Mouse (Mus musculus) kidney, postnatal 4 days (tissue): ENCODE data around the gene Kdf1.

Experiments used
- DNase-seq, 2 experiments: peaks; one replicate each; pipeline ENCODE4 v3.0.0; 2021; ENCODE audit warnings: mixed read lengths in 2 of 2

The Kdf1 gene

GRCm38 (mm10) chr4:133518601-133519368 is at the start of gene Kdf1:
TSS of gene Kdf1 (plus strand) at chr4:133518963.
- peak; percentile 77 to 89 for DNase-seq

GRCm38 (mm10) chr4:133469122-133469521 is 49.6 kb upstream of the Kdf1 start:
- no peak for DNase-seq

- DNase-seq: no peak
Observed at GRCm38 (mm10) chr4:133471135-133471821, 47.5 kb upstream of the Kdf1 start.

- DNase-seq: no peak
Observed at GRCm38 (mm10) chr4:133473833-133474232, 44.9 kb upstream of the Kdf1 start.

- DNase-seq: peak; percentile 100
Observed at GRCm38 (mm10) chr4:133479458-133480184, 39.1 kb upstream of the Kdf1 start, which contains the start of gene Tent5b. TSS of gene Tent5b (plus strand) at chr4:133480132.

- DNase-seq: no peak
Observed at GRCm38 (mm10) chr4:133480185-133480537, 38.6 kb upstream of the Kdf1 start.

GRCm38 (mm10) chr4:133480754-133481153 is 38.0 kb upstream of the Kdf1 start:
- DNase-seq: no peak

- DNase-seq: no peak
Observed at GRCm38 (mm10) chr4:133481488-133481887, 37.3 kb upstream of the Kdf1 start.

- DNase-seq: no peak
Observed at GRCm38 (mm10) chr4:133482479-133482878, 36.3 kb upstream of the Kdf1 start.

GRCm38 (mm10) chr4:133484266-133485025 is 34.3 kb upstream of the Kdf1 start:
- DNase-seq: peak; percentile 69 to 83

- no peak for DNase-seq
Observed at GRCm38 (mm10) chr4:133485691-133486425, 32.9 kb upstream of the Kdf1 start.

- no peak for DNase-seq
Observed at GRCm38 (mm10) chr4:133486673-133487357, 31.9 kb upstream of the Kdf1 start.

- DNase-seq: no peak
Observed at GRCm38 (mm10) chr4:133488619-133489392, 30.0 kb upstream of the Kdf1 start.

GRCm38 (mm10) chr4:133489489-133490245 is 29.1 kb upstream of the Kdf1 start:
- no peak for DNase-seq

- no peak for DNase-seq
Observed at GRCm38 (mm10) chr4:133491800-133492199, 27.0 kb upstream of the Kdf1 start.

- peak; percentile 30 to 47 for DNase-seq
Observed at GRCm38 (mm10) chr4:133493895-133494294, 24.9 kb upstream of the Kdf1 start.

GRCm38 (mm10) chr4:133494432-133494831 is 24.3 kb upstream of the Kdf1 start:
- peak; percentile 95 to 96 for DNase-seq

GRCm38 (mm10) chr4:133494867-133495266 is 23.9 kb upstream of the Kdf1 start:
- no peak for DNase-seq

GRCm38 (mm10) chr4:133495711-133496110 is 23.1 kb upstream of the Kdf1 start:
- peak; percentile 72 to 76 for DNase-seq
